In genomic region chr4:46505361-46506057, GRCm38 (mm10) we compare ENCODE assay signal across 20 mouse cellular contexts. TPM values are rescaled to one million over a fixed set of nuclear protein-coding genes. Genes with fewer than 3 reads are reported as not detected.
DNase-seq lines count a peak whose midpoint lies in the region; ATAC-seq and TF ChIP-seq lines count a peak whose summit lies in the region.
"Had no signal": no experiment of that assay in that cellular context is flagged by ENCODE, and none has a peak within 500 bp of the region (broad histone marks: within the 10 kb centered on the region; RNA-seq: fewer than 3 reads in every experiment).

No protein-coding gene starts in this region.

- H3K4me3 ChIP-seq in hindbrain, postnatal 0 days (ENCODE audit: low read length): no peak overlapping the region
- no peak overlapping the region for H3K4me3 ChIP-seq in hindbrain, embryonic 14.5 days (replicated peaks; ENCODE audit: low read length)
- H3K4me3 ChIP-seq in embryonic facial prominence, embryonic 14.5 days (ENCODE audit: low read depth, low read length): no peak overlapping the region
- H3K4me3 ChIP-seq: neural tube, embryonic 12.5 days had no signal

- no peak overlapping the region for H3K4me2 ChIP-seq in hindbrain, postnatal 0 days (ENCODE audit: low read depth, low read length)
- H3K4me2 ChIP-seq in hindbrain, embryonic 14.5 days (replicated peaks): no peak overlapping the region
- no peak overlapping the region for H3K4me2 ChIP-seq in embryonic facial prominence, embryonic 14.5 days (ENCODE audit: low read depth, low read length)

- H3K27ac ChIP-seq in hindbrain, postnatal 0 days: no peak overlapping the region
- no peak overlapping the region for H3K27ac ChIP-seq in hindbrain, embryonic 14.5 days
- H3K27ac ChIP-seq in embryonic facial prominence, embryonic 14.5 days (replicated peaks; ENCODE audit: low read depth, low read length): no peak overlapping the region
- H3K27ac ChIP-seq: neural tube, embryonic 12.5 days; stomach, postnatal 0 days had no signal

- H3K36me3 ChIP-seq in hindbrain, postnatal 0 days (ENCODE audit: insufficient read depth, low read length): peaks cover 14% of the 10 kb centered on the region
- H3K36me3 ChIP-seq in hindbrain, embryonic 14.5 days (replicated peaks; ENCODE audit: control insufficient read depth, insufficient read depth): peaks cover 30% of the 10 kb centered on the region
- H3K36me3 ChIP-seq in embryonic facial prominence, embryonic 14.5 days (ENCODE audit: control insufficient read depth, insufficient read depth, low read length): peaks cover 42% of the 10 kb centered on the region

- DNase-seq in cerebellum, adult 11 months: peak; percentile 26
- DNase-seq in cerebellum, postnatal 4 days (ENCODE audit: low spot score in 2 of 2): no peak
- DNase-seq in hindbrain, postnatal 0 days (ENCODE audit: low spot score): peak; percentile 31
- no peak for DNase-seq in hindbrain, embryonic 14.5 days (ENCODE audit: low spot score)
- DNase-seq in brain, embryonic 14.5 days (ENCODE audit: low read depth): peak; percentile 65
- peak; percentile 22 for DNase-seq in embryonic facial prominence, embryonic 14.5 days (ENCODE audit: low spot score)
- DNase-seq in adrenal gland, adult 18-20 months (ENCODE audit: low spot score in 2 of 2): no peak
- DNase-seq: forebrain, postnatal 0 days; heart, postnatal 14 days; kidney, adult 18-20 months; kidney, postnatal 14 days; liver, postnatal 0 days; lung, postnatal 14 days; thymus, postnatal 14 days had no signal

- H3K4me1 ChIP-seq in hindbrain, postnatal 0 days (ENCODE audit: insufficient read depth, low read length): peaks cover 7% of the 10 kb centered on the region; the same call in 1 of the 2 replicates
- H3K4me1 ChIP-seq in hindbrain, embryonic 14.5 days (replicated peaks; ENCODE audit: control insufficient read depth, insufficient read depth, low read length): no peaks in the 10 kb centered on the region; the same call in 1 of the 2 replicates
- H3K4me1 ChIP-seq in embryonic facial prominence, embryonic 14.5 days (ENCODE audit: control insufficient read depth, insufficient read depth, low read length): peaks cover 3% of the 10 kb centered on the region; the same call in 1 of the 2 replicates

- ATAC-seq in hindbrain, postnatal 0 days: no peak
- no peak for ATAC-seq in hindbrain, embryonic 14.5 days (ENCODE audit: low FRiP score)
- no peak for ATAC-seq in embryonic facial prominence, embryonic 14.5 days (ENCODE audit: low read depth)
- ATAC-seq in monocyte, adult 5-6 weeks (replicated peaks; ENCODE audit: insufficient number of reproducible peaks, low FRiP score, low TSS enrichment, poor library complexity, severe bottlenecking): no peak
- ATAC-seq: activated CD4-positive, CD25-positive, alpha-beta regulatory T cell, adult 4 months; forebrain, postnatal 0 days; liver, postnatal 0 days; Patski had no signal

- no peak overlapping the region for H3K9ac ChIP-seq in hindbrain, postnatal 0 days (replicated peaks; ENCODE audit: low read length)
- H3K9ac ChIP-seq in hindbrain, embryonic 14.5 days: no peak overlapping the region
- H3K9ac ChIP-seq in embryonic facial prominence, embryonic 14.5 days (ENCODE audit: low read depth, low read length): no peak overlapping the region
- H3K9ac ChIP-seq: liver, postnatal 0 days had no signal

- H3K27me3 ChIP-seq in hindbrain, postnatal 0 days (ENCODE audit: insufficient read depth, low read length): no peaks in the 10 kb centered on the region
- H3K27me3 ChIP-seq in hindbrain, embryonic 14.5 days (ENCODE audit: control insufficient read depth, insufficient read depth, low read length): no peaks in the 10 kb centered on the region
- peaks cover 11% of the 10 kb centered on the region; the same call in 1 of the 2 replicates for H3K27me3 ChIP-seq in embryonic facial prominence, embryonic 14.5 days (replicated peaks; ENCODE audit: control insufficient read depth, insufficient read depth, low read length)
- H3K27me3 ChIP-seq: megakaryocyte, embryonic 14.5 days; Patski had no signal

- TF ChIP-seq POLR2A in brain, embryonic 14.5 days (IDR thresholded peaks at IDR 0.05; ENCODE audit: borderline replicate concordance, extremely low read depth, insufficient read depth, insufficient read length, poor library complexity, severe bottlenecking): no peak

- 49% methylated on average over 8 of the region's 8 CpGs for WGBS in hindbrain, postnatal 0 days
- WGBS in hindbrain, embryonic 14.5 days: 50% methylated on average over 8 of the region's 8 CpGs
- 55% methylated on average over 8 of the region's 8 CpGs for WGBS in embryonic facial prominence, embryonic 14.5 days

- TF ChIP-seq CTCF in hindbrain, postnatal 0 days (IDR thresholded peaks at IDR 0.05; ENCODE audit: low read depth): no peak
- TF ChIP-seq CTCF in brain, embryonic 14.5 days (IDR thresholded peaks at IDR 0.05; ENCODE audit: borderline replicate concordance, extremely low read depth, insufficient read depth, insufficient read length): no peak

- no peaks in the 10 kb centered on the region for H3K9me3 ChIP-seq in hindbrain, postnatal 0 days (ENCODE audit: low read length)
- H3K9me3 ChIP-seq in hindbrain, embryonic 14.5 days (ENCODE audit: control insufficient read depth, low read length): no peaks in the 10 kb centered on the region
- H3K9me3 ChIP-seq in embryonic facial prominence, embryonic 14.5 days (ENCODE audit: control insufficient read depth, low read length): no peaks in the 10 kb centered on the region
- H3K9me3 ChIP-seq: megakaryocyte, embryonic 14.5 days; neural tube, embryonic 12.5 days had no signal

RNA-seq across cellular contexts. Expression of gene Nans, which starts 16.5 kb away (rescaled TPM):
- 80.2 and 85.9 TPM in 2 replicates for total RNA-seq in hindbrain, postnatal 0 days (2014; rRNA removed)
- polyA plus RNA-seq in hindbrain, postnatal 0 days (2015; fragmentation: Nextera tagmentation; extraction: Ambion mirVana): 57.6 and 60.4 TPM in 2 replicates
- polyA plus RNA-seq in hindbrain, embryonic 14.5 days (2014; fragmentation: Nextera tagmentation; extraction: Ambion mirVana): 59.7 and 60.3 TPM in 2 replicates
- 63.7 and 64.8 TPM in 2 replicates for polyA plus RNA-seq in brain, embryonic 14.5 days (2012; rRNA removed)
- polyA plus RNA-seq in embryonic facial prominence, embryonic 14.5 days (2014; fragmentation: Nextera tagmentation; extraction: Ambion mirVana): 75.3 and 79.9 TPM in 2 replicates
- 38.6 to 51.6 TPM (median 42.3 TPM) in 3 replicates for total RNA-seq in monocyte, adult 5-6 weeks (2017)
- total RNA-seq in adrenal gland, adult 18-20 months (2021): 10 to 100 TPM; 29.9 to 35.4 TPM

RNA-seq across cellular contexts. Expression of gene Trim14, which starts 30.4 kb away (rescaled TPM):
- total RNA-seq in hindbrain, postnatal 0 days (2014; rRNA removed): 1.5 and 3.0 TPM in 2 replicates
- polyA plus RNA-seq in hindbrain, postnatal 0 days (2015; fragmentation: Nextera tagmentation; extraction: Ambion mirVana): 1.2 and 1.7 TPM in 2 replicates
- 1.7 and 2.2 TPM in 2 replicates for polyA plus RNA-seq in hindbrain, embryonic 14.5 days (2014; fragmentation: Nextera tagmentation; extraction: Ambion mirVana)
- 0.50 and 0.82 TPM in 2 replicates for polyA plus RNA-seq in brain, embryonic 14.5 days (2012; rRNA removed)
- polyA plus RNA-seq in embryonic facial prominence, embryonic 14.5 days (2014; fragmentation: Nextera tagmentation; extraction: Ambion mirVana): 2.9 and 4.0 TPM in 2 replicates
- 19.8 to 70.3 TPM (median 26.1 TPM) in 3 replicates for total RNA-seq in monocyte, adult 5-6 weeks (2017)
- 1 to 10 TPM; 4.7 to 5.0 TPM for total RNA-seq in adrenal gland, adult 18-20 months (2021)

RNA-seq across cellular contexts. Expression of gene Anp32b, which starts 54.8 kb away (rescaled TPM):
- 0.40 and 2.3 TPM in 2 replicates for total RNA-seq in hindbrain, postnatal 0 days (2014; rRNA removed)
- 68.7 and 78.9 TPM in 2 replicates for polyA plus RNA-seq in hindbrain, postnatal 0 days (2015; fragmentation: Nextera tagmentation; extraction: Ambion mirVana)
- 63.2 and 68.3 TPM in 2 replicates for polyA plus RNA-seq in hindbrain, embryonic 14.5 days (2014; fragmentation: Nextera tagmentation; extraction: Ambion mirVana)
- polyA plus RNA-seq in brain, embryonic 14.5 days (2012; rRNA removed): 28.6 and 65.2 TPM in 2 replicates
- polyA plus RNA-seq in embryonic facial prominence, embryonic 14.5 days (2014; fragmentation: Nextera tagmentation; extraction: Ambion mirVana): 238 and 251 TPM in 2 replicates
- 36.8 to 64.0 TPM (median 47.0 TPM) in 3 replicates for total RNA-seq in monocyte, adult 5-6 weeks (2017)
- total RNA-seq in adrenal gland, adult 18-20 months (2021): 100 to 1,000 TPM in 1 of 2 experiments, 10 to 100 TPM in 1; 90.3 to 111 TPM

Comparison
In these comparisons a context has a peak if more than half of its experiments do, and no peak if none do; other contexts are left out.
1. DNase-seq: peak in cerebellum, adult 11 months (single experiment), hindbrain, postnatal 0 days (single experiment), brain, embryonic 14.5 days (single experiment) and embryonic facial prominence, embryonic 14.5 days (single experiment); none in cerebellum, postnatal 4 days (0 of 2), hindbrain, embryonic 14.5 days (single experiment) and adrenal gland, adult 18-20 months (0 of 2).